Mouse (Mus musculus) kidney, embryonic 14.5 days (tissue): ENCODE measurements at regions not wholly inside any gene's neighbourhood (a gene's known extent, or its start where the extent isn't known, plus 50 kb on each side); places are given as distances from the start of the nearest gene placed in this dataset.
A peak's percentile ranks its signal among the peaks of the same experiment; 100 is the strongest.

ENCODE experiments used
- ATAC-seq: fragments of 200-750 bp; cut with Nextera tagmentation; 2 replicates; pipeline ENCODE4 v1.8.0; 2017; ENCODE audit warnings: moderate number of reproducible peaks, mild to moderate bottlenecking, moderate TSS enrichment, moderate library complexity; ENCODE audit not compliant: low FRiP score, low TSS enrichment
- H3K27ac ChIP-seq: fragments of 300-500 bp; sonication (generic); 2 replicates; pipeline ENCODE4 v1.5.1; 2014; ENCODE audit warnings: low read depth, mild to moderate bottlenecking, low read length, moderate library complexity, mixed read lengths
- H3K27me3 ChIP-seq: fragments of 300-500 bp; sonication (generic); 2 replicates; pipeline ENCODE4 v1.6.1; 2014; ENCODE audit warnings: mild to moderate bottlenecking, low read length; ENCODE audit not compliant: control insufficient read depth, insufficient read depth
- H3K36me3 ChIP-seq: fragments of 300-500 bp; sonication (generic); 2 replicates; pipeline ENCODE4 v1.6.1; 2014; ENCODE audit warnings: low read length, mixed read lengths; ENCODE audit not compliant: control insufficient read depth, insufficient read depth
- H3K4me1 ChIP-seq: fragments of 300-500 bp; sonication (generic); 2 replicates; pipeline ENCODE4 v1.6.1; 2014; ENCODE audit warnings: low read length, mixed read lengths; ENCODE audit not compliant: control insufficient read depth, insufficient read depth
- H3K4me2 ChIP-seq: fragments of 300-500 bp; sonication (generic); replicated peaks from 2 replicates; pipeline ENCODE4 v1.6.1; 2014; ENCODE audit warnings: low read depth, mild to moderate bottlenecking, low read length
- H3K4me3 ChIP-seq: fragments of 300-500 bp; sonication (generic); 2 replicates; pipeline ENCODE4 v1.5.1; 2014; ENCODE audit warnings: mild to moderate bottlenecking, low read length
- H3K9ac ChIP-seq: fragments of 300-500 bp; sonication (generic); 2 replicates; pipeline ENCODE4 v1.6.1; 2014; ENCODE audit warnings: low read depth, mild to moderate bottlenecking, low read length, moderate library complexity
- H3K9me3 ChIP-seq: fragments of 300-500 bp; sonication (generic); 2 replicates; pipeline ENCODE4 v1.6.1; 2016; ENCODE audit warnings: low read length; ENCODE audit not compliant: control insufficient read depth
- WGBS: fragments of 180-500 bp; shearing (Covaris S2); extraction: QIAGEN DNeasy Blood & Tissue Kit; methylation state at CpG from one replicate; pipeline ENCODE4 v1.1.7; 2014; 5-methylcytosine and 5-hydroxymethylcytosine counted together

GRCm38 (mm10) chr8:90478149-90478548, 130.0 kb upstream of the Tox3 start:
- Histone ChIP-seq H3K9ac (no peak overlapping the region), H3K27me3 (no peaks in the 10 kb centered on the region; the same call in 1 of the 2 replicates), H3K36me3 (no peaks in the 10 kb centered on the region), H3K27ac (no peak overlapping the region), H3K9me3 (no peaks in the 10 kb centered on the region), H3K4me1 (no peaks in the 10 kb centered on the region), H3K4me2 (no peak overlapping the region), H3K4me3 (no peak overlapping the region)
- 35% methylated on average over 4 of the region's 4 CpGs for WGBS
- ATAC-seq = no peak

GRCm38 (mm10) chr8:90474066-90474465, 125.9 kb upstream of the Tox3 start:
- ATAC-seq = peak; percentile 82
- Histone ChIP-seq H3K27me3 (peaks cover under 1% of the 10 kb centered on the region; the same call in 1 of the 2 replicates), H3K27ac (no peak overlapping the region), H3K4me2 (no peak overlapping the region), H3K4me3 (no peak overlapping the region), H3K36me3 (no peaks in the 10 kb centered on the region), H3K9ac (no peak overlapping the region), H3K9me3 (no peaks in the 10 kb centered on the region), H3K4me1 (no peaks in the 10 kb centered on the region)
- WGBS = 12% methylated on average over 7 of the region's 7 CpGs

GRCm38 (mm10) chr8:90470826-90471225, 122.7 kb upstream of the Tox3 start:
- Histone ChIP-seq H3K9ac (no peak overlapping the region), H3K9me3 (no peaks in the 10 kb centered on the region), H3K36me3 (no peaks in the 10 kb centered on the region), H3K27me3 (peaks cover 6% of the 10 kb centered on the region; the same call in 1 of the 2 replicates), H3K4me2 (no peak overlapping the region), H3K4me1 (no peaks in the 10 kb centered on the region), H3K4me3 (no peak overlapping the region), H3K27ac (no peak overlapping the region)
- no peak for ATAC-seq
- 81% methylated on average over 11 of the region's 11 CpGs for WGBS

- Histone ChIP-seq H3K4me1 (no peaks in the 10 kb centered on the region), H3K9ac (no peak overlapping the region), H3K9me3 (no peaks in the 10 kb centered on the region), H3K27me3 (peaks cover 2% of the 10 kb centered on the region; the same call in 1 of the 2 replicates), H3K27ac (no peak overlapping the region), H3K4me2 (no peak overlapping the region), H3K36me3 (no peaks in the 10 kb centered on the region), H3K4me3 (no peak overlapping the region)
- ATAC-seq = no peak
- WGBS = 73% methylated on average over 1 of the region's 1 CpGs
These were observed 115.6 kb upstream of the Tox3 start for GRCm38 (mm10) chr8:90463708-90464107.

- Histone ChIP-seq H3K9ac (no peak overlapping the region), H3K4me1 (no peaks in the 10 kb centered on the region), H3K4me3 (no peak overlapping the region), H3K27ac (no peak overlapping the region), H3K9me3 (no peaks in the 10 kb centered on the region), H3K4me2 (no peak overlapping the region), H3K36me3 (no peaks in the 10 kb centered on the region), H3K27me3 (no peaks in the 10 kb centered on the region)
- ATAC-seq = no peak
- WGBS = 85% methylated on average over 2 of the region's 2 CpGs
These were observed 107.2 kb upstream of the Tox3 start for GRCm38 (mm10) chr8:90455321-90455720.

- H3K9ac ChIP-seq = no peak overlapping the region
- no peak for ATAC-seq
- H3K4me1 ChIP-seq = no peaks in the 10 kb centered on the region
- no peaks in the 10 kb centered on the region for H3K27me3 ChIP-seq
- H3K4me2 ChIP-seq = no peak overlapping the region
- no peak overlapping the region for H3K27ac ChIP-seq
- H3K9me3 ChIP-seq = no peaks in the 10 kb centered on the region
- 80% methylated on average over 5 of the region's 5 CpGs for WGBS
- no peaks in the 10 kb centered on the region for H3K36me3 ChIP-seq
- H3K4me3 ChIP-seq = no peak overlapping the region
These were observed 106.0 kb upstream of the Tox3 start for GRCm38 (mm10) chr8:90454130-90454529.

GRCm38 (mm10) chr8:90441058-90441851, 93.1 kb upstream of the Tox3 start:
- Histone ChIP-seq H3K4me3 (no peak overlapping the region), H3K27ac (no peak overlapping the region), H3K4me2 (no peak overlapping the region), H3K4me1 (no peaks in the 10 kb centered on the region), H3K27me3 (no peaks in the 10 kb centered on the region), H3K9me3 (no peaks in the 10 kb centered on the region), H3K9ac (no peak overlapping the region), H3K36me3 (no peaks in the 10 kb centered on the region)
- ATAC-seq = no peak
- 62% methylated on average over 9 of the region's 9 CpGs for WGBS

GRCm38 (mm10) chr8:90414021-90414420, 65.9 kb upstream of the Tox3 start:
- Histone ChIP-seq H3K27ac (no peak overlapping the region), H3K9me3 (no peaks in the 10 kb centered on the region), H3K4me1 (no peaks in the 10 kb centered on the region), H3K36me3 (no peaks in the 10 kb centered on the region), H3K9ac (no peak overlapping the region), H3K4me3 (no peak overlapping the region), H3K27me3 (no peaks in the 10 kb centered on the region), H3K4me2 (no peak overlapping the region)
- WGBS = 81% methylated on average over 2 of the region's 2 CpGs
- ATAC-seq = no peak
